21 mouse cellular contexts compared by ENCODE assay signal in genomic region chr13:46365292-46365691, GRCm38 (mm10). TPM values are rescaled to one million over a fixed set of nuclear protein-coding genes. Genes with fewer than 3 reads are reported as not detected.
"Had no signal": no experiment of that assay in that cellular context is flagged by ENCODE, and none has a peak within 500 bp of the region (broad histone marks: within the 10 kb centered on the region; RNA-seq: fewer than 3 reads in every experiment).

No protein-coding gene starts in this region.

- H3K9ac ChIP-seq: kidney, embryonic 15.5 days; limb, embryonic 12.5 days; limb, embryonic 15.5 days; liver, embryonic 13.5 days had no signal

- H3K4me1 ChIP-seq: kidney, embryonic 15.5 days; limb, embryonic 12.5 days; limb, embryonic 15.5 days; liver, embryonic 13.5 days had no signal

- H3K36me3 ChIP-seq: kidney, embryonic 15.5 days; limb, embryonic 12.5 days; limb, embryonic 15.5 days; liver, embryonic 13.5 days had no signal

- H3K4me3 ChIP-seq: kidney, embryonic 15.5 days; left cerebral cortex, adult 2 months; limb, embryonic 12.5 days; limb, embryonic 15.5 days; liver, embryonic 13.5 days had no signal

- H3K27ac ChIP-seq: kidney, embryonic 15.5 days; left cerebral cortex, adult 2 months; limb, embryonic 12.5 days; limb, embryonic 15.5 days; liver, embryonic 13.5 days; stomach, postnatal 0 days had no signal

- H3K9me3 ChIP-seq: kidney, embryonic 15.5 days; limb, embryonic 12.5 days; limb, embryonic 15.5 days; liver, embryonic 13.5 days had no signal

- DNase-seq: kidney, adult 8-10 months; kidney, postnatal 10 days; kidney, postnatal 36 days; layer of hippocampus, postnatal 36 days; left cerebral cortex, postnatal 4 days; liver, embryonic 13.5 days; lung, adult 2 months; lung, postnatal 14 days; lung, postnatal 4 days; midbrain, embryonic 14.5 days; thymus, adult 2 months; thymus, postnatal 14 days; thymus, postnatal 4 days had no signal

- H3K4me2 ChIP-seq: kidney, embryonic 15.5 days; limb, embryonic 12.5 days; limb, embryonic 15.5 days; liver, embryonic 13.5 days; midbrain, embryonic 11.5 days had no signal

- H3K27me3 ChIP-seq: kidney, embryonic 15.5 days; limb, embryonic 12.5 days; limb, embryonic 15.5 days; liver, embryonic 13.5 days had no signal

RNA-seq across cellular contexts. Expression of gene Rbm24, which starts 52.9 kb away (rescaled TPM):
- total RNA-seq: megakaryocyte progenitor cell, adult 5-6 weeks; megakaryocyte-erythroid progenitor cell, adult 5-6 weeks had no signal
